Mouse (Mus musculus): ENCODE results near the gene Zranb2. TPM values are rescaled to one million over a fixed set of nuclear protein-coding genes. Genes with fewer than 3 reads are reported as not detected.

The Zranb2 gene
- 30.8 TPM for polyA plus RNA-seq (2014; fragmentation: Illumina TruSeq; extraction: RNeasy Lipid Tissue Mini Kit (QIAGEN cat#74804); ENCODE audit: insufficient read depth, low read depth, low replicate concordance)

GRCm38 (mm10) chr3:157533964-157534785 lies at the start of gene Zranb2:
TSS of gene Zranb2 (plus strand) at chr3:157534160.

GRCm38 (mm10) chr3:157566725-157567565 lies 33.0 kb downstream of the Zranb2 start, which contains the start of gene Ptger3:
TSS of gene Ptger3 (plus strand) at chr3:157566892.

Other genes with a start within 250 kb of the Zranb2 start
- 2.5 TPM for gene Ptger3, start 32.7 kb downstream of the Zranb2 start, polyA plus RNA-seq (2014; fragmentation: Illumina TruSeq; extraction: RNeasy Lipid Tissue Mini Kit (QIAGEN cat#74804); ENCODE audit: insufficient read depth, low read depth, low replicate concordance)

Data from lung, adult 10 weeks (tissue).